Mouse (Mus musculus): ENCODE data around the gene Ttf2.

The Ttf2 gene

GRCm38 (mm10) chr3:100916844-100917243 lies 52.6 kb downstream of the Ttf2 start:
- DNase-seq (ENCODE audit: extremely low read depth, low read depth) = peak; percentile 79

DNA sequence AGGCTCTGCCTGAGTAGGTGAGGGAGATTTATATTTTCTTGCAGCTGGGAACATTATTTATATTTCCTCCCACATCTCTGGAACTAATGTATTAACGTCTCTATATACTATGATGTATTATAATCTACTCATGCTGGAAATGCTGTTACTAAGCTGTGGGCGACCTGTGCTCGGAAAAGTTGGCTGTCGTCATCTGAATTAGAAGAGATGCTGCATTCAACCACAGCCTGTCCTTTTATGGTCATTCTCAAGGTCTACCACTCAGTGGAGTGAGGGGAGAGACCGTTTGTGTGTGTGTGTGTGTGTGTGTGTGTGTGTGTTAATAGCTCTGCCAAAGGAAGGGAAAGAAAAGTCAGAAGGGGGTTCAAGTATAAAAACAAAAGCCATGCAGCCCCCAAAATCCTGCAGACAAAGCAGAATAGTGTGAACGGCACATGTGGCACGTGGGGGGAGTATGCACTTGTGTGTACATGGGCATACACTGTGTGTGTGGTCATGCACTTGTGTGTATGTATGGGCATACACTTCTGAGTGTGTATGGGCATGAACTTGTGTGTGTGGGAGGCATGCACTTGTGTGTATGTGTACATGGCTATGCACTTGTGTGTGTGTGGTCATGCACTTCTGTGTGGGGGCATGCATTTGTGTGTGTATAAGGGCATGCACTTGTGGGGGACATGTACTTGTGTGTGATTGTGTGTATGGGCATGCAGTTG lies 57.8 kb downstream of the Ttf2 start:
- no peak for DNase-seq (ENCODE audit: extremely low read depth, low read depth)

DNA sequence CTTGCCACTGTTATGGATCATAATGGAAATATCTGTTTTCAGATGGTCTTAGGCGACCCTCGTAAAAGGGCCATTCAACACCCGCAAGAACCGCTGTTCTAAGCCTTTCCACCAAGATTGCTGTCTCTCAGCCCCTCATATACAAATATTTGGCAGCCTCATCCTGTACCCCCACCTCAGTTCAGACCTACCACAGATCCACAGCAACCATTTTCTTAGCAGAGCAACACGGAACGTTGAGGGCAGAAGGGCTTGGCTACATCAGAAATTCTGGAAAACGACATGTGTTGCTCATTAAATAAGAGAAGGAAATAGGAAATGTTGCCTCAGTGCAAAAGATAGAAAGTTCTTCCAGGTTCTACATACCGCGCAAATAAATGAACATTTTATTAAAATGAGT lies 58.4 kb downstream of the Ttf2 start:
- no peak for DNase-seq (ENCODE audit: extremely low read depth, low read depth)

DNA sequence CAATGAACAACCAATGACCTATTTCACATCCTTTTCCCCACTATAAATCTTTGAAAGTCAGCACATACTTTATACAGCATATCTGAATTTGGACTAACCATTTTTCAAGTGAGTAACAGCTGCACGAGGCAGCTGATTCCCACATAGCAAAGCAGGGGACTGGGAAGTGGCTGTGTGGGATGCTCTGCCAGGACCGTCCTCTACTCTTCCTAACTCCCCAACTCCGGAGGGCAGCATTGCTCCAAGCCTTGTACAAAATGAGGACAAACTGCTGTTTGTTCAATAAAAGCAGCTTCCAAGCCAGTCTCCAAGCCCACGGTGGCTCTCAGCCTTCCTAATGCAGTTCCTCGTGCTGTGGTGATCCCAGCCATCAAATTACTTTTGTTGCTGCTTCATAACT lies 58.8 kb downstream of the Ttf2 start:
- no peak for DNase-seq (ENCODE audit: extremely low read depth, low read depth)

DNA sequence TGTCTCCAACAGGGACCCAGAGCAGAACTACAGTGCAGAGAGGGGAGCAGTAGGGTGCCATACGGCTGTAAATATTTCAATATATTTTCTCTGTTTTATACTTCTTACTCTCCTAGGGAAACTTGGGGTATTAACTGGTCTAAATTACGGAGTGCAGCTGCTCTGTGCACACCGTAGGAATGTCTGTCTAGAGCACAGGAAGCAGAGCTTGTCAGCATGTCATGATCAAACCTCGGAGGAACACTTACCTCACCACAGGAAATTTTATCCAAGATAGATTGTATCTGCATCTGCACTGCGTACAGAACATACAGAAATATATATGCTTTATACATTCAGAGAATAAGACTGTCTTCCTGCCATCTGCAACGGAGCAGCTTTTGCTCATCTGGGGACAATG lies 60.9 kb downstream of the Ttf2 start:
- no peak for DNase-seq (ENCODE audit: extremely low read depth, low read depth)

- DNase-seq (ENCODE audit: extremely low read depth, low read depth) = no peak
These were observed 62.5 kb downstream of the Ttf2 start for GRCm38 (mm10) chr3:100906916-100907315.

DNA sequence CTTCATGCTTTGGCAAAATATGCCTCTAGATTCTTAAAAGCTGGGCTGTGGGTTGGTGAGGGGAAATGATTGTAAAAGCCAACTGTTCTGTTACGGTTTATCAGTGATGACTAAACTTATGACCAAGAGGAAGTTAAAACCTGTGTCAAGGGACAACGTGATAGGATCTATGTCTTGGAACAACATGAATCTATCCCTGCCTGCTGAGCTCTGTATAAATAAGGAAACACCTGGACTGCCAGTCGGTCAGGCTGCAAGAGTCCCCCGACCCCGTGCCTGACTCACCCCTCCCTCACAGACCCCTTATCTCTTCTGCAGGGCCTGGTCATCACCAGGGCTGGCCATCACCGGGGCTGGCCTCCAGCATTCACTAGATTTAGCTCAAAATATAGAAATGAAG lies 63.3 kb downstream of the Ttf2 start:
- no peak for DNase-seq (ENCODE audit: extremely low read depth, low read depth)

DNA sequence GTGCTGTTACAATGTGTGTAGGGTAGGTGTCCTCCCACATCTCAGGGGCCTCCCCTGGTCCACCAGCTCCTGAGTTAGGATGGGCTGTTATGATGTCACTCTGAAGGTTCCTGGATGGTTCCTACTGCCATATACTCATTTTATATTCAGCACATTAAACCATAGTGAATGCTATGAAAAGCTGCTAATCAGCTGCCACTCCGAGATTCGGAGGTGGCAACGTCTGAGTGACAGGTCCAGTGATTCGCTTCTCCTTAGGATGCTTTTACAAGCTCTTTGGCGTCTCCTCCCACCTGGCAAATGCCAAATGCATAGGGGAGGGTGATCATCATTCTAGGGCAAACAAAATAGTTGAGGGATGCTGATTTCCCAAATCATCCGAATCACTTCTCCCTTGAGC lies 74.0 kb downstream of the Ttf2 start:
- DNase-seq (ENCODE audit: extremely low read depth, low read depth) = no peak

GRCm38 (mm10) chr3:100892383-100893335 lies 76.8 kb downstream of the Ttf2 start:
- DNase-seq (ENCODE audit: extremely low read depth, low read depth) = no peak

DNA sequence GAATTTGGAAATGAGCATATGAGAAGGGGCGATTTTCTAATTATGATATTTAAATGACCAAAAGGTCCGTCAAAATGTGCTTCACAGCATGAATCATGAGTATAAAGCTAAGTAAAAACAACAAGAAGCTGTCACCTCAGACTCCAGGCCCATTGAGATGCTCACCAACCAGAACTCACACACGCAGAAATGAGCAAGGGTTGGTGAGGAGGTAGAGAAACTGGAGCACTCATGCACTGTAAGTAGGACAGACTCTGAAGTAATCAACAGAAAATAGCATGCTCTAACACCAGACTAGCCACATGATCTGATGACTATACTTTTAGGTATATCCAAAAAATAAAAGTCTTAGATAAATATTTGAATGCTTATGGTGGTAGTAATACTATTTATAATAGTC lies 79.1 kb downstream of the Ttf2 start:
- no peak for DNase-seq (ENCODE audit: extremely low read depth, low read depth)

- no peak for DNase-seq (ENCODE audit: extremely low read depth, low read depth)
These were observed 80.2 kb downstream of the Ttf2 start for GRCm38 (mm10) chr3:100889234-100889633.
